Mouse (Mus musculus): ENCODE measurements at regions not wholly inside any gene's neighbourhood (a gene's known extent, or its start where the extent isn't known, plus 50 kb on each side); places are given as distances from the start of the nearest gene placed in this dataset.
A peak's percentile ranks its signal among the peaks of the same experiment; 100 is the strongest.
"Not testable (repeated sequence)": the region's sequence is repeated elsewhere in the genome, so short reads cannot be mapped to it uniquely, and the experiment has no call there.

- H3K27ac ChIP-seq (ENCODE audit: low read depth, low read length): no peak overlapping the region
- TF ChIP-seq CTCF (IDR thresholded peaks at IDR 0.05; ENCODE audit: low read depth): no peak
- no peaks in the 10 kb centered on the region for H3K27me3 ChIP-seq (replicated peaks; ENCODE audit: control insufficient read depth, insufficient read depth, low read length)
- no peaks in the 10 kb centered on the region for H3K9me3 ChIP-seq (ENCODE audit: control insufficient read depth)
- H3K9ac ChIP-seq (ENCODE audit: low read depth, low read length): no peak overlapping the region
- 82% methylated on average over 3 of the region's 3 CpGs for WGBS
- H3K4me1 ChIP-seq (replicated peaks; ENCODE audit: control insufficient read depth, insufficient read depth, low read length): no peaks in the 10 kb centered on the region
- no peak overlapping the region for H3K4me2 ChIP-seq (replicated peaks; ENCODE audit: low read depth)
- H3K4me3 ChIP-seq (ENCODE audit: low read depth, low read length): no peak overlapping the region
- no peak for ATAC-seq
- no peaks in the 10 kb centered on the region for H3K36me3 ChIP-seq (ENCODE audit: control insufficient read depth, insufficient read depth)
Measured at GRCm38 (mm10) chr2:100918122-100918521, 706.4 kb upstream of the Rag2 start.

GRCm38 (mm10) chr2:100919537-100920212, 704.8 kb upstream of the Rag2 start:
- TF ChIP-seq CTCF (IDR thresholded peaks at IDR 0.05; ENCODE audit: low read depth): no peak
- H3K4me3 ChIP-seq (ENCODE audit: low read depth, low read length): no peak overlapping the region
- H3K9ac ChIP-seq (ENCODE audit: low read depth, low read length): no peak overlapping the region
- H3K27ac ChIP-seq (ENCODE audit: low read depth, low read length): no peak overlapping the region
- no peaks in the 10 kb centered on the region for H3K36me3 ChIP-seq (ENCODE audit: control insufficient read depth, insufficient read depth)
- H3K4me1 ChIP-seq (replicated peaks; ENCODE audit: control insufficient read depth, insufficient read depth, low read length): no peaks in the 10 kb centered on the region
- no peak overlapping the region for H3K4me2 ChIP-seq (replicated peaks; ENCODE audit: low read depth)
- H3K9me3 ChIP-seq (ENCODE audit: control insufficient read depth): no peaks in the 10 kb centered on the region
- H3K27me3 ChIP-seq (replicated peaks; ENCODE audit: control insufficient read depth, insufficient read depth, low read length): no peaks in the 10 kb centered on the region
- 65% methylated on average over 1 of the region's 1 CpGs for WGBS
- ATAC-seq: no peak

- whole genome bisulfite sequencing: 49% methylated on average over 3 of the region's 3 CpGs
- not testable (repeated sequence) for H3K4me1 ChIP-seq (replicated peaks; ENCODE audit: control insufficient read depth, insufficient read depth, low read length); H3K36me3 ChIP-seq (ENCODE audit: control insufficient read depth, insufficient read depth); H3K27me3 ChIP-seq (replicated peaks; ENCODE audit: control insufficient read depth, insufficient read depth, low read length); ATAC-seq; H3K4me2 ChIP-seq (replicated peaks; ENCODE audit: low read depth); H3K9me3 ChIP-seq (ENCODE audit: control insufficient read depth); H3K27ac ChIP-seq (ENCODE audit: low read depth, low read length); H3K4me3 ChIP-seq (ENCODE audit: low read depth, low read length); H3K9ac ChIP-seq (ENCODE audit: low read depth, low read length)
- TF ChIP-seq CTCF (IDR thresholded peaks at IDR 0.05; ENCODE audit: low read depth): peak; percentile 66
Measured at GRCm38 (mm10) chr2:100948632-100949031, 675.9 kb upstream of the Rag2 start.

DNA sequence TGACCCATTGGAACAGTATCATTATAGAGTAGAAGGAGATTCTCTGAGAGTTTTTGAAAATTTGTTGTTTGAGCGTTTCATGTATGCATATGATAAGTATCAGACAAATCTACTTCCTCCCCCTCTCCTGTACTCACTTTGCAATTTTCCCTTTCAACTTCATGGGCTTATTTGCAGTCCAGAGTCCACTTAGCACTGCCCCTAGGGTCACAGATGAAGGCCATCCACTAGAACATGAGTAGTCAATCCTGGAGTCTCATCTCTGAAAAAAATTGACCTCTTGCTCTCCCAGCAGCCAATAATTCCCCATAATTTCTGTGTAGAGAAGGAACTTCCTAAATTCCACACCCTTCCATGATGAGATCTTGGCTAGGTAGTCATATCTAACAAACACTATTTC, 665.1 kb upstream of the Rag2 start:
- Histone ChIP-seq H3K27ac (ENCODE audit: low read depth, low read length) (no peak overlapping the region), H3K4me2 (replicated peaks; ENCODE audit: low read depth) (no peak overlapping the region), H3K9me3 (ENCODE audit: control insufficient read depth) (no peaks in the 10 kb centered on the region), H3K9ac (ENCODE audit: low read depth, low read length) (no peak overlapping the region), H3K36me3 (ENCODE audit: control insufficient read depth, insufficient read depth) (no peaks in the 10 kb centered on the region), H3K27me3 (replicated peaks; ENCODE audit: control insufficient read depth, insufficient read depth, low read length) (no peaks in the 10 kb centered on the region), H3K4me1 (replicated peaks; ENCODE audit: control insufficient read depth, insufficient read depth, low read length) (no peaks in the 10 kb centered on the region), H3K4me3 (ENCODE audit: low read depth, low read length) (no peak overlapping the region)
- no peak for ATAC-seq
- 85% methylated on average over 1 of the region's 1 CpGs for WGBS
- TF ChIP-seq CTCF (IDR thresholded peaks at IDR 0.05; ENCODE audit: low read depth): no peak

DNA sequence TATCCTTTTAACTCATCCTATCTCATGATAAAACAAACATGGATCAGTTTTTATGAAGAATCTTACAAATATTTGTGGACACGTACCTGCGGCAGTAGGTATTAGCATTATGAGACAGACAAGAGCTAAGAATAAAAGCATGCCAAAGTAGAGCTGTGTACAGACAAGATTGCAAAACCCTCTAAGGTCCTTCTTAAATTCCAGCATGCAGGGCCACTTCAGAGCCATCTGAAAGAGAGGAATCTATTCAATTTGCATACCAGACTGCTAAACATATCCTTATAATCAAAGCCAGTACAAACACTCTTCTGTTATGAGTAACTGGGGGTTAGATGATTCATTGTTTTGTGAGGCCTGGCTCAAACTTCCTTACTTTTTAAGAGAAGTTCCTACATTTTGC, 659.9 kb upstream of the Rag2 start:
- no peaks in the 10 kb centered on the region for H3K27me3 ChIP-seq (replicated peaks; ENCODE audit: control insufficient read depth, insufficient read depth, low read length)
- 91% methylated on average over 2 of the region's 2 CpGs for WGBS
- H3K4me2 ChIP-seq (replicated peaks; ENCODE audit: low read depth): no peak overlapping the region
- H3K36me3 ChIP-seq (ENCODE audit: control insufficient read depth, insufficient read depth): no peaks in the 10 kb centered on the region
- no peak overlapping the region for H3K27ac ChIP-seq (ENCODE audit: low read depth, low read length)
- H3K9me3 ChIP-seq (ENCODE audit: control insufficient read depth): no peaks in the 10 kb centered on the region
- no peak overlapping the region for H3K9ac ChIP-seq (ENCODE audit: low read depth, low read length)
- no peak for ATAC-seq
- H3K4me3 ChIP-seq (ENCODE audit: low read depth, low read length): no peak overlapping the region
- no peak for TF ChIP-seq CTCF (IDR thresholded peaks at IDR 0.05; ENCODE audit: low read depth)
- no peaks in the 10 kb centered on the region for H3K4me1 ChIP-seq (replicated peaks; ENCODE audit: control insufficient read depth, insufficient read depth, low read length)

DNA sequence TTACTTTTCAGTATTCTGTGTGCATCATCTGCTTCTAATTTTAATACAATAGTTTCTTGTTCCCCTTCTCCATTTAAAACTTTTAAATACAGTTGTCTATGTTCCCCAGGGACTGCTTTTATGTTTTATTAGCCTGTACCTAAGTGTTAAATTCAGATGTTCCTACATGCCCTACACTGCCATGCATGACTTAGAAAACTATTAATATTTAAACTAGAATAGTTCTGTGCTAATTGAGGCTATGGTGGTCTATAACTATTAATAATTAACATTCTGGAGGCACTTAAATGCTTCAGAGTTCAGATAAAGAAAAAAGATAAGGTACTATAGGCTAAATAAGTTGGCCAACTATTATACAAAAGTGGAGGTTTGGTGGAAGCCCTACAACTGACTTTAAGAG, 647.3 kb upstream of the Rag2 start:
- H3K4me3 ChIP-seq (ENCODE audit: low read depth, low read length): no peak overlapping the region
- H3K9ac ChIP-seq (ENCODE audit: low read depth, low read length): no peak overlapping the region
- TF ChIP-seq CTCF (IDR thresholded peaks at IDR 0.05; ENCODE audit: low read depth): no peak
- H3K27ac ChIP-seq (ENCODE audit: low read depth, low read length): no peak overlapping the region
- ATAC-seq: no peak
- H3K4me1 ChIP-seq (replicated peaks; ENCODE audit: control insufficient read depth, insufficient read depth, low read length): 0 out of 2 replicates have a peak, but pooled peaks cover 2% of the 10 kb centered on the region
- H3K4me2 ChIP-seq (replicated peaks; ENCODE audit: low read depth): no peak overlapping the region
- H3K27me3 ChIP-seq (replicated peaks; ENCODE audit: control insufficient read depth, insufficient read depth, low read length): no peaks in the 10 kb centered on the region
- no peaks in the 10 kb centered on the region for H3K9me3 ChIP-seq (ENCODE audit: control insufficient read depth)
- H3K36me3 ChIP-seq (ENCODE audit: control insufficient read depth, insufficient read depth): no peaks in the 10 kb centered on the region

DNA sequence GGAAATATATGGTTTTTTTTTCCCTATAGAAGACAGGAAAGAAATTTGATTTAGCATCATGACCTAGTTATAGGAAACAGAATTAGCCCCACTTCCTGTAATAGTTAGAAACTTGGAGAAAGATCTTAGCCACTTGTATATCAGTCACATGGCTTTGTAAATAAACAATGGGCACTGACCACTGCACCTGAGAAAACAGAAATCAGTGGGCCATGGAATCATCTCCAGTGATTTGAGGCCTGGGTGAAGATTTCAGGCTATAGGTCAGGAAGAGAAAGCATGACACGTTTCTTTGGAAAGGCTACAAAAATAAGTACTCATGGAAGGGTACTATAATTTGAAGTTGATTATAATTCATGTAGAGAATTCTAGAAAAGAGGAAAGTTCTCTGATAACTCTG, 642.2 kb upstream of the Rag2 start:
- Histone ChIP-seq H3K36me3 (ENCODE audit: control insufficient read depth, insufficient read depth) (no peaks in the 10 kb centered on the region), H3K9me3 (ENCODE audit: control insufficient read depth) (no peaks in the 10 kb centered on the region), H3K27ac (ENCODE audit: low read depth, low read length) (no peak overlapping the region), H3K27me3 (replicated peaks; ENCODE audit: control insufficient read depth, insufficient read depth, low read length) (no peaks in the 10 kb centered on the region), H3K4me2 (replicated peaks; ENCODE audit: low read depth) (no peak overlapping the region), H3K4me1 (replicated peaks; ENCODE audit: control insufficient read depth, insufficient read depth, low read length) (no peaks in the 10 kb centered on the region), H3K4me3 (ENCODE audit: low read depth, low read length) (no peak overlapping the region), H3K9ac (ENCODE audit: low read depth, low read length) (no peak overlapping the region)
- ATAC-seq: no peak
- 55% methylated on average over 1 of the region's 1 CpGs for WGBS
- no peak for TF ChIP-seq CTCF (IDR thresholded peaks at IDR 0.05; ENCODE audit: low read depth)
